Mouse (Mus musculus) forebrain, embryonic 11.5 days (tissue): ENCODE measurements around the gene Ephb1. TPM values are rescaled to one million over a fixed set of nuclear protein-coding genes. Genes with fewer than 3 reads are reported as not detected.
A peak's percentile ranks its signal among the peaks of the same experiment; 100 is the strongest.

Experiments
- ATAC-seq: fragments of 200-750 bp; cut with Nextera tagmentation; replicated peaks from 2 replicates; pipeline ENCODE4 v1.8.0; 2017; ENCODE audit warnings: moderate TSS enrichment; ENCODE audit not compliant: low FRiP score
- DNase-seq: peaks from one replicate; pipeline ENCODE4 v3.0.0-alpha.2; 2017; ENCODE audit warnings: low spot score
- H3K27ac ChIP-seq: fragments of 300-500 bp; sonication (generic); 2 replicates; pipeline ENCODE4 v1.5.1; 2014; ENCODE audit warnings: low read depth, low read length
- H3K27me3 ChIP-seq: fragments of 300-500 bp; sonication (generic); 2 replicates; pipeline ENCODE4 v1.6.1; 2014; ENCODE audit warnings: mild to moderate bottlenecking, low read length, mixed read lengths; ENCODE audit not compliant: control insufficient read depth, insufficient read depth
- H3K36me3 ChIP-seq: fragments of 300-500 bp; sonication (generic); 2 replicates; pipeline ENCODE4 v1.6.1; 2014; ENCODE audit warnings: mild to moderate bottlenecking, low read length, moderate library complexity, mixed read lengths; ENCODE audit not compliant: control insufficient read depth, insufficient read depth
- H3K4me1 ChIP-seq: fragments of 300-500 bp; sonication (generic); replicated peaks from 2 replicates; pipeline ENCODE4 v1.6.1; 2014; ENCODE audit warnings: low read length, mixed read lengths; ENCODE audit not compliant: control insufficient read depth, insufficient read depth
- H3K4me2 ChIP-seq: fragments of 300-500 bp; sonication (generic); 2 replicates; pipeline ENCODE4 v1.6.1; 2014; ENCODE audit warnings: low read depth, mild to moderate bottlenecking, low read length, moderate library complexity, mixed read lengths; ENCODE audit not compliant: severe bottlenecking
- H3K4me3 ChIP-seq: fragments of 300-500 bp; sonication (generic); 2 replicates; pipeline ENCODE4 v1.5.1; 2014; ENCODE audit warnings: low read depth, low read length
- H3K9ac ChIP-seq: fragments of 300-500 bp; sonication (generic); 2 replicates; pipeline ENCODE4 v1.6.1; 2014; ENCODE audit warnings: low read length
- H3K9me3 ChIP-seq: fragments of 300-500 bp; sonication (generic); 2 replicates; pipeline ENCODE4 v1.6.1; 2016; ENCODE audit warnings: low read length, mixed read lengths; ENCODE audit not compliant: control insufficient read depth
- whole genome bisulfite sequencing: fragments of 180-500 bp; shearing (Covaris S2); extraction: QIAGEN DNeasy Blood & Tissue Kit; methylation state at CpG from one replicate; pipeline ENCODE4 v1.1.7; 2014; 5-methylcytosine and 5-hydroxymethylcytosine counted together
- polyA plus RNA-seq: library from polyadenylated mRNA; unstranded; fragments of >200 nt; fragmentation: Nextera tagmentation; extraction: Ambion mirVana; gene quantifications from 2 replicates; pipeline ENCODE4 v1.2.1, GENCODE M21; 2014

Ephb1 gene
- polyA plus RNA-seq, 1 experiment from 2014 or later = 19.9 TPM

DNA sequence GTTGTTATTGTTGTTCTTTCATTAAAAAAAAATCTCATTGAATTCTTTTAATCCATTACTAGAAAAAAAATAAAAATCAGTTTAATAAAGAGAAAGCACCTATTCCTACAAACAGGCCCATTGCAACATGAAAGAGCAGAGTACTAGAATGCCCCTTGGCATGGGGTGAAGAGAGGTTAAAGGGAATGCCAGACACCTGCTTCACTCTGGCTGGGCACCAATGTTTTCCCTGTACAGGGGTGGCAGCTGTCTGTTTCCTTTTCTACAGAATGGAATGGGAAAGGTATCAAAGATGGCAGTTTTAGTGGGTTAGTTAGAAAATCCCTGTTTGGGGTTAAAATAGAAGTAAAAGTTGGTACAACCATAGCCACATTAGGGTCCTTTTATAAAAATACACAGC, 224.0 kb downstream of the Ephb1 start:
- H3K4me3 ChIP-seq = no peak overlapping the region
- peak; percentile 9 for DNase-seq
- no peak overlapping the region for H3K9ac ChIP-seq
- H3K4me2 ChIP-seq = no peak overlapping the region
- no peaks in the 10 kb centered on the region; the same call in 1 of the 2 replicates for H3K4me1 ChIP-seq
- H3K9me3 ChIP-seq = no peaks in the 10 kb centered on the region
- no peaks in the 10 kb centered on the region for H3K27me3 ChIP-seq
- H3K27ac ChIP-seq = no peak overlapping the region
- no peaks in the 10 kb centered on the region for H3K36me3 ChIP-seq
- no peak for ATAC-seq

DNA sequence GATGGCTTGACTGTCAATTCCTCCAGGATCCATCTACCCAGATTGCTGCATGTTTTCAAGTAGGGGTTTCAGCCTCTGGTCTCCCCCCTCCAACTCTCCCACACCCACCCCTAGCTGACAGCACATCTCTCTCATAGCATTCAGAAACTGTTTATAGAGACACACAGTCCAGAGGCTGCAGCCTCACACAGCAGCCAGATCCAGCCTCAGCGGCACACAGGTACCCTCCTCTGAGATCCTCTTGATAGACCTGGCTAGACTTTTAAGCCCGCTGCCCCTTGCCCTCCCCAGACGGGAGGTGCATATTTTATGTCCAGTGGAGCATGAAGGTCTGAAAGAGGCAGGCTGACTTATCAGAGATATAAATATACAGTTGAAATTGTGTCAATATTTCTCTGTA, 228.0 kb downstream of the Ephb1 start:
- Histone ChIP-seq H3K4me1 (peaks cover 15% of the 10 kb centered on the region), H3K27me3 (no peaks in the 10 kb centered on the region), H3K27ac (no peak overlapping the region), H3K4me3 (no peak overlapping the region), H3K9me3 (no peaks in the 10 kb centered on the region), H3K4me2 (no peak overlapping the region), H3K9ac (no peak overlapping the region), H3K36me3 (no peaks in the 10 kb centered on the region)
- 42% methylated on average over 3 of the region's 3 CpGs for WGBS
- DNase-seq (peak; percentile 35), ATAC-seq (no peak)

DNA sequence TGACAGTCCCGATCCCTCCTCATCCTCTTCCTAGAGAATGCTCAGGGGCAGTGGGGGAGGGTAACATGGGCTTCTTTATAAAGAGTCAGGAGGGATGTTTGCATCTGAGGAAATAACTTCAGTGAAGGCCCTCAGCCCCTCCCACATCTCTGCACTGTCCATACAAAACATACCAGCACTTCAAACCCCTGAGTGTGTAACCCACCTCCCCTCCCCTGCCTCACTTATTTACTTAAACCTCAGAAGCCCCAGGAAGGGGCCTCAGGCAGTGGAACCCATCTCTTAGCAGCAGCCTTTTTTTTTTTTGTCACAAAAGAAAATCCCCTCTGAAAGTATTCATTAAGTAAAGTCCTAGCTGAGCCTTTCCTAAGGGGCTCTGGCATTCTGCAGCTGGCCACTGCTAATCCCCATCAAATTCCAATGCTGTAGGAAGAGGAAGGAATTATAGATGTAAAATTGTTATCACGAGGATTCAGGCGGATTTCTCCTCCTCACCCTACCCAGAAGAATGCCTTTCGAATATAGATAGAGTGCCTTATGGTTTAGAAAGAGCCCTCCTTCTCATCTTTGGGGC, 231.5 kb downstream of the Ephb1 start:
- ATAC-seq (peak; percentile 76), DNase-seq (peak; percentile 56)
- Histone ChIP-seq H3K27me3 (no peaks in the 10 kb centered on the region; the same call in 1 of the 2 replicates), H3K27ac (peak overlapping the region; percentile 43; the same call in 1 of the 2 replicates), H3K9me3 (no peaks in the 10 kb centered on the region), H3K4me3 (no peak overlapping the region), H3K4me2 (no peak overlapping the region), H3K36me3 (no peaks in the 10 kb centered on the region), H3K4me1 (peaks cover 15% of the 10 kb centered on the region), H3K9ac (no peak overlapping the region)
- 8% methylated on average over 4 of the region's 4 CpGs for WGBS

DNA sequence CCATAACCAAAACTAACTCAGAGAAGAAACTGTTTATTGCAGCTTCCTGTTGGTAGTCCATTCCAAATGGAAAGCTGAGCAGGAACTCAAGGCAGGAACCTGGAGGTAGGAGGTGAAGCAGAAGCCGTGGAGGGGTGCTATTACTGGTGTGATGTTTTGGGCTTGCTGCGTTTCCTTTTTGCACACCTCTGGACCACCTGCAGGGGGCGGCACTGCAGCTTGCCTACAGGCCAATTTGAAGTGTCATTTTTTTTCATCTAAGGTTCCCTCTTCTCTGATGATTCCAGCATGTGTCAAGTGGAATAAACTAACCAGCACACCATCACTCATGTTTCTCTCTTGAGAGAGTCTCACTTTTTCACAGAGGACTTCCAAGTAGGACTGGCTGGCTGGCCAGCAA, 235.1 kb downstream of the Ephb1 start:
- H3K9me3 ChIP-seq = no peaks in the 10 kb centered on the region
- H3K36me3 ChIP-seq = no peaks in the 10 kb centered on the region
- peaks cover 12% of the 10 kb centered on the region for H3K4me1 ChIP-seq
- peak; percentile 48 for DNase-seq
- no peaks in the 10 kb centered on the region; the same call in 1 of the 2 replicates for H3K27me3 ChIP-seq
- no peak overlapping the region for H3K27ac ChIP-seq
- H3K4me3 ChIP-seq = no peak overlapping the region
- no peak overlapping the region for H3K9ac ChIP-seq
- 89% methylated on average over 3 of the region's 3 CpGs for WGBS
- no peak for ATAC-seq
- no peak overlapping the region for H3K4me2 ChIP-seq

DNA sequence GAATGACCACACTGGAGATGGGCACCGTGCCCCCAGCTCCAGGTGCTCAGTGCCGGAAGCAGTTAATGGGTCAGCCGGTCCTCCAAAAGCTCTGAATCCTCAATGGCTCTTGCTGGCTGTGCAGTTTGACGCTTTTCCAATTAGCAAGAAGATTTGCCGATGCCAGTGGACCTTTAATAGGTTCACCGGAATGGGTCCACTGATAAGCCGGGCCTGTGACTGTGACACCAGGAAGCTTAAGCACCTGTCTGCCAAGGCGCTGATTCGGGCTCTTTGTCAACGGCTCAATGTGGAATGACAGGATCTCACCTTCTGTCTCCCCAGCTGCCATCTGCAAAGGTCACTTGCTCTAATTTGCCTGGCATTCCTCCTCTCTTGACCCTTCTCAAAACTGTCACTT, 239.2 kb downstream of the Ephb1 start:
- Histone ChIP-seq H3K27me3 (no peaks in the 10 kb centered on the region), H3K4me2 (no peak overlapping the region), H3K9me3 (no peaks in the 10 kb centered on the region), H3K4me1 (no peaks in the 10 kb centered on the region), H3K4me3 (no peak overlapping the region), H3K27ac (no peak overlapping the region), H3K36me3 (no peaks in the 10 kb centered on the region), H3K9ac (no peak overlapping the region)
- peak; percentile 22 for DNase-seq
- 91% methylated on average over 10 of the region's 10 CpGs for WGBS
- ATAC-seq = no peak

DNA sequence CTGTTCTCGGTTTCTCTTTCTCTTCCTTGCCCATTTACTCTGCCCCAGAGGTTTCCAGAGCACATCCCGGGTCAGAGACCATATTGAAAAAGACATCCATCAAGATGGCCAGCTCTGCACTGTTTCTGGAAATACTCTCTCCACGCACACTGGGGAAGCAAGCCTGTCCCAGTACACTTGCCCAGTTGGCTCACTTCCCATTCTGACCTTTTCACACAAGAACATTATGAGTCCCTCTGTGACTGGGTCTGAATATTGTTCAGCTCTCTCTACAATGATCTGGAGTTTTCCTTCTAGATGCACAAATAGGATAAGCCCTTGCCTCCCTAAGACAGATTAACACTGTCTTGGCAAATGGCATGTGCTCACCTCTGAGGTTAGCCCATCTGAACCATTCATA, 243.0 kb downstream of the Ephb1 start:
- 80% methylated on average over 3 of the region's 3 CpGs for WGBS
- no peak for ATAC-seq
- peak; percentile 17 for DNase-seq
- H3K4me3 ChIP-seq = no peak overlapping the region
- H3K36me3 ChIP-seq = no peaks in the 10 kb centered on the region
- no peak overlapping the region for H3K4me2 ChIP-seq
- H3K4me1 ChIP-seq = no peaks in the 10 kb centered on the region; the same call in 1 of the 2 replicates
- no peak overlapping the region for H3K27ac ChIP-seq
- H3K9ac ChIP-seq = no peak overlapping the region
- H3K9me3 ChIP-seq = no peaks in the 10 kb centered on the region
- no peaks in the 10 kb centered on the region for H3K27me3 ChIP-seq

DNA sequence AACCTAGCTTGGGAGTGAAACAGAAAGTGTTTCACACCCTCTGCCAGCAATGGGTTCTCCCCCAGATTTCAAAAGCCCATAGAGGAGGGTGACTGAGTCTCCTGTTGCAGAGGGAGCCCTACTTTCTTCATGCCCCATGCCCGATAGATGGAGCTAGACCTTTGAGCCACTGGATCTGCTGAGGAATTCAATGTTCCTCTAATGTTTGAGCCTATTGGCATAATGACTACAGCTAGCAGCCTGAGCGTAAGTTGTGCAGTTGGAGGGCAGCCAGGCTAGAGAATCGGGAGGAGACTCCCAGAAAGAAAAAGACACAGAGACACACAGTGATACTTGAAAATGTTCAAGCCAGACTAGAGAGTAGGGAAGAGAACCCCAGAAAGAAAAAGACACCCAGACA, 246.5 kb downstream of the Ephb1 start:
- no peaks in the 10 kb centered on the region for H3K27me3 ChIP-seq
- no peak overlapping the region for H3K9ac ChIP-seq
- H3K36me3 ChIP-seq = no peaks in the 10 kb centered on the region
- no peaks in the 10 kb centered on the region for H3K9me3 ChIP-seq
- H3K4me2 ChIP-seq = no peak overlapping the region
- ATAC-seq (no peak), DNase-seq (no peak)
- 81% methylated on average over 3 of the region's 3 CpGs for WGBS
- H3K4me3 ChIP-seq = no peak overlapping the region
- H3K4me1 ChIP-seq = no peaks in the 10 kb centered on the region; the same call in 1 of the 2 replicates
- no peak overlapping the region for H3K27ac ChIP-seq

DNA sequence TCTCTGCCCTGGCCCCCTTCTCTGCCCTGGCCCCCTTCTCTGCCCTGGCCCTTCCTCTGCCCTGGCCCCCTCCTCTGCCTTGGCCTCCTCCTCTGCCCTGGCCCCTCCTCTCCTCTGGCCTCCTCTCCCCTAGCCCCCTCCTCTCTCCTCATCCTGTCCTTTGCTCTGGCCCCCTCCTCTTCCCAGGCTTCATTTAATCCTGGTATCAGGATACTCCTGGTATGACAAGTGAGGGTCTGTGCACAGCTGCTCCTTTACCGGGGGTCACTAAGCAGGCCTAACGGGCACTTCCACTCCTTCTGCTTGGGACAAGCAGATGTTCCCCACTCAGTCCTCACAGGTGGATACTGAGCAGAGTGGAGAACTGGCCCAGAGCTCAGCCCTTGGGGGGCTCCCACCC, 247.3 kb downstream of the Ephb1 start:
- no peak overlapping the region for H3K4me3 ChIP-seq
- H3K4me2 ChIP-seq = no peak overlapping the region
- no peak for ATAC-seq
- H3K9me3 ChIP-seq = no peaks in the 10 kb centered on the region
- 48% methylated on average over 2 of the region's 2 CpGs for WGBS
- no peak overlapping the region for H3K9ac ChIP-seq
- no peaks in the 10 kb centered on the region for H3K36me3 ChIP-seq
- no peak overlapping the region for H3K27ac ChIP-seq
- DNase-seq = no peak
- H3K4me1 ChIP-seq = no peaks in the 10 kb centered on the region; the same call in 1 of the 2 replicates
- H3K27me3 ChIP-seq = no peaks in the 10 kb centered on the region

DNA sequence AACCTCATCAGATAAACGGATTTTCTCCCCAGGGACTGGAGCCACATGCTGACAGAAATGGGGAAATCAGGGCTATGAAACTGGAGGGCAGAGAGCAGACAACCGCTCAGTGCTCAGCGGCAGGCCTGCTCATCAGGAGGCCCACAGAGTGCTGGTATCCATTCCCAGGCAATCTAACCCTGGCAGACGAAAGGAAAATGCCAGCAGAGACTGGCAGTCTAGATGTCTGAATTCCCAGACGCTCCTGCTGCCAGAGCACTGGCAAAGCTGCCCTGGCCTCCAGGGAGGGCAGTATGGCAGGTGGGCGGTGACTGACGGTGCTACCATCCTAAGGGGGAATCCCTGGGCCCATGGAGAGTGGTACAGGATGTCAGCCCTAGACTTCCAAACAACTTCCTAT, 257.7 kb downstream of the Ephb1 start:
- Histone ChIP-seq H3K9me3 (no peaks in the 10 kb centered on the region), H3K27me3 (no peaks in the 10 kb centered on the region), H3K36me3 (no peaks in the 10 kb centered on the region), H3K27ac (no peak overlapping the region), H3K4me3 (no peak overlapping the region), H3K4me2 (no peak overlapping the region), H3K4me1 (no peaks in the 10 kb centered on the region), H3K9ac (no peak overlapping the region)
- ATAC-seq (no peak), DNase-seq (peak; percentile 36)
- WGBS = 27% methylated on average over 7 of the region's 7 CpGs
